Mouse (Mus musculus) heart, postnatal 0 days (tissue): ENCODE results near the gene Fhad1.

Source experiments
- CTCF ChIP-seq: IDR thresholded peaks from 2 replicates; pipeline ENCODE4 v1.5.1; 2016; ENCODE audit warnings: antibody characterized with exemption, control low read depth, low read depth
- EP300 ChIP-seq: IDR thresholded peaks from 2 replicates; pipeline ENCODE4 v1.6.1; 2016; ENCODE audit warnings: antibody characterized with exemption, low read depth

DNA sequence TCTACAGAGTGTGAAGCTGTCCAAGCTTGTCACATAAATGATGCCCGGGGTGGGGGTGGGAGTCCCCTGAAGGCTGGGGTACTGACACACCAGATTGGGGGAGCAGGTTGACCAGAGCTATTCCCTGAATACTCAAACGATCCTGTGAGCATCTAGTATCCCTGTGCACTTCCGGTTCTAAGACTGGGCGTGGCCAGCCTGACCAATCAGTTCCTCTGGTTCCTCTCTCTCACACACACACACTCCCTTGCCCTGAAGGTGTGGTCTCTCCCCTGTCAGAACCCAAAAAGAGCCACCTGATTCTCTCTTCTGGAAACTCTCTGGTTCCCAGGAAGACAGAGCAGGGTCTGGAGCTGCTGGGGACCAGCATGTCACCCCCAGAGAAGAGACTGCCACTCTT is 38.4 kb upstream of the Fhad1 start:
- no peak for TF ChIP-seq EP300
- TF ChIP-seq CTCF, result no peak
